Mouse (Mus musculus) erythroblast, embryonic 14.5 days (primary cell): Measurements from ENCODE around the gene Gfod2.

ENCODE experiments used
- GATA1 ChIP-seq: IDR thresholded peaks from 2 replicates; pipeline ENCODE4 v1.6.1; 2012; ENCODE audit warnings: low read length, inconsistent platforms, mixed read lengths
- TAL1 ChIP-seq: IDR thresholded peaks from 3 replicates; pipeline ENCODE4 v1.6.1; 2012; ENCODE audit warnings: low read length, inconsistent platforms, mixed read lengths

GRCm38 (mm10) chr8:105719637-105720036, 38.8 kb downstream of the Gfod2 start:
- TF ChIP-seq TAL1 (no peak), GATA1 (no peak)
